Mouse (Mus musculus): ENCODE measurements at regions not wholly inside any gene's neighbourhood (a gene's known extent, or its start where the extent isn't known, plus 50 kb on each side); places are given as distances from the start of the nearest gene placed in this dataset.

DNA sequence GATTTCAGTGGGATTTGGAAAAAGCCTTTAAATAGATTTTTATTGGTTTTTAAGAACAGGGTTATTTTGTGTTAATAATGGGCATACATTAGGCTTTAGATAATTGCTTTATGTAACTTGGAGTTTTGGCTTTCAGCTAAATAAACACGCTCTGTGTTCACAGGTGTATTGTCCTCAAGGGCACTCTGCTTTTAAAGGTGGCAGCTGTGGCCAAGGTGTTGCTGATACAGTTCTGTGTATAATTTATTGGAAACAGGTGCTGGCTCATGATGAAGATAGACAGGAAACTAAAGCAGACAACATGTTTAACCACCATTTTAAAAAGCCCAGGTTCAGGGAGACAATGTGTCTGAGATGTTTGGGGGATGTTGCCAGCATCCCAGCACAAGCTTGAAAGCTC, 242.3 kb upstream of the Lrtm1 start:
- DNase-seq = no peak

DNA sequence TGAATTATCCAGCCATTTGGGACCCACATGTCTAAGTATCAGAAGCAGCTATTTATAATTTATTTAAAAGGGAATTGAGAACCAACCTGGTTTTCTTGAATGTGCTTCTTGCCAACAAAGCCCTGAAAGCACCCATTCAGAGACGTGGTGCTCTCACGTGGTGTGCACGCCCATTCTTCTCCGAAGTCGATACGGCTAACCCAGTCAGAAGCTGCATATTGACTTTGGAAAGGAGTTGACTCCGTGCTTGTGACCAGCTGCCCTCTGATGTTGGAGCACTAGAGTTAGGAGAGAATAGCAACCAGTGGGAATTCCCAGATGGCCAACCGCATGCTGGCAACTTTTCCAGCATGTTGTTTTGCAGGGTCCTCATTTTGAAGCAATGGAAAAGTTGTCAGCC, 240.2 kb upstream of the Lrtm1 start:
- no peak for DNase-seq

DNA sequence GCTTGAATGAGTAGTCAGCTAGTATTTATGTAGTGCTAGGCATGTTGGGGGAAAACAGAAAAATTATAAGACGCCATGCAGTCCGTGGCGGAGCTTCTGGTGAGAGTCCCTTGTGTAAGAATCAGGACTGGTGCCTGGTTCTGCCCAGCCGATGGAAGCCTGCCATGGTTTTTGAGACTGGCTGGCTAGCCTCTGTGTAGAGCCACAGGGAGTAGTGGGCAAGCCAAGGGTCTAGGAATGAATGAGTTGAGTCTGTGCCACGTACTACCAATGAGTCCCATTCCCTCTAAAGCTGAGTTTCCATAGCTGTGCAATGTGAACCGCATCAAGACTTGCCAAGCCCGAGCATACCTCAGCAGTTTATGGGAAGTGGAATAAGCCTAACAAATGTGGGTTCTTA, 236.3 kb upstream of the Lrtm1 start:
- no peak for DNase-seq

DNA sequence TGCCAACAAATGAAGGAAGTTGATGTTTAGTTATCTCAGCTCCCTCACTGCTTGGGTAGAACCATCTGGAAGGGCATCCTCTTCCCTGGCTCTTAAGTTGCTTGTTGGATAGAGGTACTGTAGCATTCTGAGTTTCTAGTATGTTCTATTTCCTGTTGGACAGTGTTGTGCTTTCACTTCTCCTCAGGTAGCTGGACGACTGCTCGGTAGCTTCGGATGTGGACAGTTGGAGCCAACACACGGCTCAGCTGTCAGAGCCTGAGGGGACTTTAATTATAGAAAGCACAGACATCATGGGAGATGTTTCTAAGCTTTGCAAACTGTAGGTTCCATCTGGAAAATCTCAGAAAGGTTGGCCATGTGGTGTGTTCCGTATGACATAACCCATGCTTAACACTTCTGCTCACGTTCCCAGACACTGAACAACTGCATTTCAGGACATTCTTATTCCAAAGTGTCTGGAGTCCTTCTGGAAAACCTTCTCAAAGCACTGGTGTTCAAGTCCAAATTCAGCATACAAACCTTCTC, 233.8 kb upstream of the Lrtm1 start:
- DNase-seq = no peak

GRCm38 (mm10) chr14:28798290-28798689, 219.7 kb upstream of the Lrtm1 start:
- no peak for DNase-seq

DNA sequence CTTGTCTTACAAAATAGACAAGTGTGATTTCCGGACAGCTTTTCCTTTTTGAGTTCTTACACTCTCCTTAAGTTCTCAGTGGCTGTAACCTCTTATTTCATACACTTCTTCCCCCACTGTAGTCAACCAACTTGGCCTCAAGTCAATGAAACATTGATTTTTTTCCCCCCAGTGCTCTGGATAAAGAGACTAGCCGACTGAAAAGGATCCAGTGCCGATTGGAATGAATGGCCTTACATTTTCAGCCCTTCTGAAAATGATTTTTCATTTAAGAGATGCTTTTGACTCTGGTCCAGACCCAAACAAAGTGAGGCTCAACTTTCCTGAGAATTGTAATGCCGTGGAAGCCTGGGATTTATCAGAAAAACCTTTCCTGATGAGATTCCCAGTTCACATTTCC, 216.3 kb upstream of the Lrtm1 start:
- DNase-seq = no peak

GRCm38 (mm10) chr14:28802126-28802525, 215.9 kb upstream of the Lrtm1 start:
- DNase-seq = no peak

DNA sequence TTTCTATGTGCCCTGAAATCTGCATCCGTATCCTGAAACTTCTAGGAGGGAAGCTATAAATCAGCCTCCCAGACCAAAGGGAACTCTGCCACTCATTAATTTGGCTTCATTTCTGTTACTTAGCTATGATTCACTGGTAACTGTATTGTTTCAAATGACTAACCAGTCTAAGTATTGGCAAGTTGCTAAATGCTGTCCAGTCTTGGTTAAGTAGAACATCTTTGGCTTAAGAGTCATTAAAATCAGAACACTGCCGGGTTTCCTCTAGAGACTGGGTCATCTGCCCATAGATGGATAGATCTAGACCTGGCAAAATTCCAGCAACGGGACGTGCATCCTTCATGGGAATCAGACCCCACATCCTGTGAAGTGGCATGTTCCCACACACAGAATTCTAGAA, 209.9 kb upstream of the Lrtm1 start:
- DNase-seq = no peak

DNA sequence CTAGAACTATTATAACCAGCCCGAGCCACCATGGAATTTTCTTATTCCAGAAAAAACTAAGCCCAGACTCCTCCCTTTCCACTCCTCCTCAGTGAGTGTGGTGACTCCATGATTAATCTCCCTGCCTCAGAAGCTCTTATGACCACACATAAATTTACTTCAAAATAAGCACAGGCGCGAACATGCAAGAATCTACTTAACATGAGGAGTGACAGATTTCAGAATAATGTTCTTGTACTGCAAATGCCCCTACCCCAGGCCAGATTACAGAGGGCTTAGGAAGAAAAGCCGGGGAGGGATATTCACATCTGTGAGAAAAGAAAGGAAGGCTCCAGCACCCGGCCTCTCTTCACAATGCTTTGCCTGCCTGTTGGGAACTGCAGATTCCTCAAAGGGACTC, 208.7 kb upstream of the Lrtm1 start:
- DNase-seq = no peak

DNA sequence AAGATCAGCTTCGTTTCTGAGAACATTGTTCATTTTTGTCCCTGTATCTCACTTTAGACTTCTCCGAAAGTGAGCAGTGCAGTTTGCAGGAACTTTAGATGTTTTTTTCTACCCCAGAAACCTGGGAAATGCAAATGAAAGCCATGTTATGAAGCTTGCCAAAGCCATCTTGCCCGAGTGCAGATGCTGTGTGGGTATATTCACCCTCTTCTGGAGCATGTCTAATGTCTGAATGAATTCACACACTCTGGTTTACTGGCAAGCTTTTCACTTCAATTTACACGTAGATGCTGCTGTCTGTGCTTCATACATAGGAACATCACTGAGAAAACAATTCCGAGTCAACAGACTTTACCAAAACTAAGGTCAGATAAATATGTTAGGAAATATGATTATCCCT, 197.0 kb upstream of the Lrtm1 start:
- no peak for DNase-seq

- DNase-seq = no peak
Observed at GRCm38 (mm10) chr14:28827186-28827585, 190.8 kb upstream of the Lrtm1 start.

- DNase-seq = no peak
Observed at GRCm38 (mm10) chr14:28837117-28837516, 180.9 kb upstream of the Lrtm1 start.

GRCm38 (mm10) chr14:28848831-28849590, 169.0 kb upstream of the Lrtm1 start:
- peak; percentile 55 for DNase-seq
